Mouse (Mus musculus) liver, embryonic 14.5 days (tissue): ENCODE measurements around the gene Hoxd9. TPM values are rescaled to one million over a fixed set of nuclear protein-coding genes. Genes with fewer than 3 reads are reported as not detected.

Experiments used
- ATAC-seq: fragments of 200-750 bp; cut with Nextera tagmentation; 2 replicates; pipeline ENCODE4 v1.8.0; 2017; ENCODE audit warnings: moderate number of reproducible peaks, mild to moderate bottlenecking, moderate library complexity; ENCODE audit not compliant: insufficient read depth
- DNase-seq, 3 experiments: peaks; one replicate each; pipeline ENCODE4 v3.0.0-alpha.2; 2012 to 2013; ENCODE audit warnings: low read depth in 3 of 3, low spot score in 3 of 3
- H3K27ac ChIP-seq: fragments of 300-500 bp; sonication (generic); 2 replicates; pipeline ENCODE4 v1.5.1; 2014; ENCODE audit warnings: moderate library complexity, mild to moderate bottlenecking, control low read depth, inconsistent platforms
- H3K27me3 ChIP-seq: fragments of 300-500 bp; sonication (generic); 2 replicates; pipeline ENCODE4 v1.6.1; 2014; ENCODE audit warnings: mild to moderate bottlenecking, low read length, moderate library complexity; ENCODE audit not compliant: control insufficient read depth, insufficient read depth
- H3K36me3 ChIP-seq: fragments of 300-500 bp; sonication (generic); replicated peaks from 2 replicates; pipeline ENCODE4 v1.6.1; 2014; ENCODE audit warnings: low read depth; ENCODE audit not compliant: control insufficient read depth, insufficient read depth
- H3K4me1 ChIP-seq, 2 experiments: fragments of 200-500 bp in 1 of 2; fragments of 300-500 bp in 1 of 2; sonication (generic) in 1 of 2; replicated peaks; 2 replicates each; pipeline ENCODE4 v1.6.1; 2012 to 2014; ENCODE audit warnings: antibody characterized with exemption in 1 of 2, inconsistent platforms in 1 of 2, low read length in 1 of 2; ENCODE audit not compliant: control insufficient read depth in 2 of 2, insufficient read depth in 2 of 2
- H3K4me2 ChIP-seq: fragments of 300-500 bp; sonication (generic); 2 replicates; pipeline ENCODE4 v1.6.1; 2014; ENCODE audit warnings: low read depth, mild to moderate bottlenecking, control low read depth, moderate library complexity
- H3K4me3 ChIP-seq, 2 experiments: fragments of 200-500 bp in 1 of 2; fragments of 300-500 bp in 1 of 2; sonication (generic) in 1 of 2; 2 replicates each; pipeline ENCODE4 v1.5.1; 2012 to 2014; ENCODE audit warnings: low read depth in 2 of 2, low read length in 2 of 2, mild to moderate bottlenecking in 2 of 2, control low read depth in 1 of 2, inconsistent platforms in 1 of 2, moderate library complexity in 1 of 2; ENCODE audit not compliant: insufficient read depth in 1 of 2
- H3K9ac ChIP-seq: fragments of 300-500 bp; sonication (generic); replicated peaks from 2 replicates; pipeline ENCODE4 v1.6.1; 2014; ENCODE audit warnings: mild to moderate bottlenecking, control low read depth, moderate library complexity
- H3K9me3 ChIP-seq: fragments of 300-500 bp; sonication (generic); 2 replicates; pipeline ENCODE4 v1.6.1; 2016; ENCODE audit warnings: low read length, mixed read lengths; ENCODE audit not compliant: control insufficient read depth
- CTCF ChIP-seq: IDR thresholded peaks from 2 replicates; pipeline ENCODE4 v1.5.1; 2016; ENCODE audit warnings: antibody characterized with exemption, low read depth, control low read depth
- EP300 ChIP-seq: IDR thresholded peaks from 2 replicates; pipeline ENCODE4 v1.6.1; 2016; ENCODE audit warnings: antibody characterized with exemption, low read depth
- WGBS: fragments of 180-500 bp; shearing (Covaris S2); extraction: QIAGEN DNeasy Blood & Tissue Kit; methylation state at CpG from one replicate; pipeline ENCODE4 v1.1.7; 2014; ENCODE audit not compliant: insufficient replicate concordance; 5-methylcytosine and 5-hydroxymethylcytosine counted together
- polyA plus RNA-seq, 2 experiments: library from polyadenylated mRNA; depleted of rRNA in 1 of 2; stranded (reverse) in 1 of 2; unstranded in 1 of 2; fragments of >200 nt; fragmentation: Nextera tagmentation in 1 of 2; extraction: Ambion mirVana in 1 of 2; gene quantifications; 2 replicates each; pipeline versions ENCODE4 v1.2.1 to v1.2.3; 2012 to 2014

The Hoxd9 gene
- polyA plus RNA-seq, 2 experiments, result 0.03 TPM; not detected in 1

- H3K9ac ChIP-seq, result no peak overlapping the region
- H3K36me3 ChIP-seq, result no peaks in the 10 kb centered on the region
- TF ChIP-seq CTCF, result no peak
- no peak for TF ChIP-seq EP300
- H3K27me3 ChIP-seq, result peaks cover 99% of the 10 kb centered on the region
- H3K27ac ChIP-seq, result no peak overlapping the region
- no peak for DNase-seq
- no peak overlapping the region for H3K4me2 ChIP-seq
- no peak overlapping the region for H3K4me3 ChIP-seq
- ATAC-seq, result no peak
- no peaks in the 10 kb centered on the region for H3K9me3 ChIP-seq
- H3K4me1 ChIP-seq, result no peaks in the 10 kb centered on the region
These were observed 33.5 kb downstream of the Hoxd9 start for GRCm38 (mm10) chr2:74731055-74731454.

GRCm38 (mm10) chr2:74731799-74732512, 34.4 kb downstream of the Hoxd9 start:
- H3K27me3 ChIP-seq, result peaks cover 99% of the 10 kb centered on the region
- no peak for TF ChIP-seq EP300
- TF ChIP-seq CTCF, result no peak

GRCm38 (mm10) chr2:74732513-74733316, 35.2 kb downstream of the Hoxd9 start:
- Histone ChIP-seq H3K4me3 (no peak overlapping the region), H3K4me1 (no peaks in the 10 kb centered on the region), H3K27me3 (peaks cover 99% of the 10 kb centered on the region), H3K9ac (no peak overlapping the region), H3K27ac (no peak overlapping the region), H3K36me3 (no peaks in the 10 kb centered on the region), H3K9me3 (no peaks in the 10 kb centered on the region), H3K4me2 (no peak overlapping the region)
- ATAC-seq, result no peak
- WGBS, result 2% methylated on average over 52 of the region's 52 CpGs
- TF ChIP-seq CTCF (no peak), EP300 (no peak)
- DNase-seq, result no peak

More at GRCm38 (mm10) chr2:74731799-74732512, 34.4 kb downstream of the Hoxd9 start:
- H3K4me2 ChIP-seq, result no peak overlapping the region
- no peak for DNase-seq
- no peaks in the 10 kb centered on the region for H3K4me1 ChIP-seq
- H3K36me3 ChIP-seq, result no peaks in the 10 kb centered on the region
- no peak overlapping the region for H3K4me3 ChIP-seq
- no peak overlapping the region for H3K27ac ChIP-seq
- H3K9ac ChIP-seq, result no peak overlapping the region
- no peaks in the 10 kb centered on the region for H3K9me3 ChIP-seq
- 18% methylated on average over 9 of the region's 9 CpGs for WGBS
- no peak for ATAC-seq

GRCm38 (mm10) chr2:74733317-74733661, 35.8 kb downstream of the Hoxd9 start:
- 1% methylated on average over 14 of the region's 16 CpGs for WGBS
- Histone ChIP-seq H3K4me3 (no peak overlapping the region), H3K27ac (no peak overlapping the region), H3K9me3 (no peaks in the 10 kb centered on the region), H3K4me1 (no peaks in the 10 kb centered on the region), H3K9ac (no peak overlapping the region), H3K36me3 (no peaks in the 10 kb centered on the region), H3K4me2 (no peak overlapping the region), H3K27me3 (peaks cover 99% of the 10 kb centered on the region)
- ATAC-seq (no peak), DNase-seq (no peak)
- TF ChIP-seq CTCF (no peak), EP300 (no peak)

- Histone ChIP-seq H3K4me2 (no peak overlapping the region), H3K27me3 (peaks cover 99% of the 10 kb centered on the region), H3K9ac (no peak overlapping the region), H3K27ac (no peak overlapping the region), H3K36me3 (no peaks in the 10 kb centered on the region), H3K4me3 (no peak overlapping the region), H3K9me3 (no peaks in the 10 kb centered on the region), H3K4me1 (no peaks in the 10 kb centered on the region)
- TF ChIP-seq CTCF (no peak), EP300 (no peak)
- ATAC-seq (no peak), DNase-seq (no peak)
- 2% methylated on average over 6 of the region's 6 CpGs for WGBS
These were observed 36.2 kb downstream of the Hoxd9 start for GRCm38 (mm10) chr2:74733765-74734164.
